Mouse (Mus musculus) heart, postnatal 36 days (tissue): ENCODE results near the gene Prap1. TPM values are rescaled to one million over a fixed set of nuclear protein-coding genes. Genes with fewer than 3 reads are reported as not detected.

ENCODE experiments used
- DNase-seq, 2 experiments: peaks; one replicate each; pipeline ENCODE4 v3.0.0; 2021 to 2022
- intact Hi-C: fragments of 180-260 bp; cut with DNase I; formaldehyde crosslinking; loops from one replicate; pipeline ENCODE4 v1.15.1; 2025
- total RNA-seq, 2 experiments: library from RNA; stranded (reverse); gene quantifications; 2 replicates each; pipeline ENCODE4 v1.2.3; 2021

The Prap1 gene
- not detected for total RNA-seq

- no peak for DNase-seq
- intact Hi-C loops: no loop called here
Measured at GRCm38 (mm10) chr7:140092924-140093528, at the start of gene Prap1. TSS of gene Prap1 (plus strand) at chr7:140093395.

- no peak for DNase-seq
- intact Hi-C loops: no loop called here
Measured at GRCm38 (mm10) chr7:140045546-140045945, 47.6 kb upstream of the Prap1 start.

- DNase-seq: no peak
- intact Hi-C loops: no loop called here
Measured at GRCm38 (mm10) chr7:140047811-140048311, 45.3 kb upstream of the Prap1 start.

GRCm38 (mm10) chr7:140048361-140049114, 44.7 kb upstream of the Prap1 start, which contains the start of gene Msx3:
TSS of gene Msx3 (minus strand) at chr7:140049089.
- DNase-seq: peak in 1 of 2 experiments; percentile 4
- intact Hi-C loops: no loop called here

DNA sequence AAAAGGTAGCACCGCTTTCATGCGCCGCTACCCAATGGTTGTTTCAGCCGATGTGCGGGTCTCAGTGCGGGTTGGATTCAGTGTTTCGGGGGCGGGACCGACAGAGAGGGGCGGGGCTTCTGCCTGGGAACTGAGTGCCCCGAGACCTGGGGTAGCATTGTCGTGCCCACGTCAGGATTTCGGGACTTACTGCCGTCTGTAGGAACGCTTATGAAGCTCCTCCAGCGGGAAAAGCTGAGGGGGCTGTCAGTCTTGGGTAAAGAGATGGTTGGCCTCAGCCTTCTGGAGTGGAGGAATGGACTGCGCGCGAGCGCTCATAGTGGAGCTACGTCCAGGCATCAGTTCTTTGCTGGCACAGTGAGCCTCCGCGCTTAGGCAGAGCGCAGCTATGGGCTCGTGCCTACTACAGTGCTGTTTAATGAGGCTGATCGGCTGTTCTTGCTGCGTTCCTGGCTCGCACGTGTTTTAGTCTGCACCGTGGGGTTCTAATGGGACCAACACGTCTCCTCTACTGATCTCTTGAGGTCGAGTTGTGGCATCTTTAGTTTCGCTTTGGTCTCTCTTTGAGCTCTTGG, 44.0 kb upstream of the Prap1 start:
- DNase-seq: peak; percentile 16 to 28
- intact Hi-C loops: no loop called here

DNA sequence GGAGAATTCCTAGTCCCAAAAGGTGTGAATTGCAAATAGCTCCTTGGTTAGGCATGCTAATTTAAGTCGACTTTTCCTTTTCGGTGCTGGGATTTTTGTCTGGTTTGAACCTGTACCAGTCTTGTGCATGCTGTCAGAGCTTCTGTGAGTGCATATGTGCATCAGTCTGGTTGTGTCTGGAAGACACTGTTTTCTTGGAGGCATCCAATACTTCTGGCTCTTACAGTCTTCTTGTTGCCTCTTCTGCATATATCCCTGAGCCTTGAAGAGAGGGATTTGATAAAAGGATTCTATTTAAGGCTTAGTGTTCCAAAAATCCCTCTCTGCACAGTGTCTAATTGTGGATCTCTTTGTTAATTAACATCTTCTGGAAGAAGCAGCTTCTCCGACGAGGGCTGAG, 39.1 kb upstream of the Prap1 start:
- intact Hi-C loops: no loop called here

DNA sequence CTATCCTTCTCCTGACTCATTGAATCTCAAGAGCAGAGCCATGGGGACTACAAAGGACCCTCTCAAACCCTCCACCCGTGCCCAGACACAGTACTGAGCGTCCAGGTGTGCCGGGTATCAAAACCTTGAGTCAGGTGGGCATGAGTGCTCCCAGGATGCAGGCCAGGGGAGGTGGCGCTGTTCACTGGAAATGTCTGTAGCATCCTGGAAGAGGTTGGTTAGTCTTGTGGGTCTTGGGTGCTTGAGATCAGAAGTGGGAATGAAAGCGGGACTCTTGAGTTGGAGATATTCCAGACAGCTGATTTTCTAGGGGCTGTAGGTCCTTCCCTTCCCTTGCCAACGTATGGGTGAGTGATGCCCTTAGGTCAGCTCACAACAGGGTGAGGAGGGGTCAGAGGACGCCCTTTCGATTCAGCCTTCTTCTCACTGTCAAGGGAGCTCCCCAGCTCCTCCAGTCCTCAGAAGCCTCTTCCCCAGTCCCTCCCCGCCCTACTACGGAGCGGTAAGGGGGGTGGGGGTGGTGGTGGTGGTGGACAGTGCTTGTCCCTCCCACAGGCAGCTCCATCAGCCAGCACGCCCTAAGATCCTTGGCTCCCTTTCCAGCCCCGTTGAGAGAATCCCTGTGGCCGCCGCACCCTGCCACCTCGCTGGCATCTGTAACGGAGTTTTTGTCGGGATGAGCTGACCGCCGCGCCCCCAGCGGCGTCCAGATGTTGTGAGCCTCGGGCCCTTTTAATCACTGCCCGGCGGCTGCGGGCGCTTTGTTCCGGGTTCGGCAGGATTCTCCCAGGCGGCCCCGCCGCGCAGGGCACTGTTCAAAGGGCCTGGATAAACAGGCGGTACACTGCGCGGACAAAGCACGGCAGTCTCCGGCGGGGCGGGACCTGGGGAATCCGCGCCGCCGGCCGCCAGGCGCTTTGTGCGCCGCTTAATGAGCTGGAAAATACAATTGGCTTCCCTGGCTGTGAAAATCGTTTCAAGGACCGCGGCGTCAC, 35.5 kb upstream of the Prap1 start:
- no peak for DNase-seq
- intact Hi-C loops: no loop called here

More for the DNA sequence above, 39.1 kb upstream of the Prap1 start:
- no peak for DNase-seq

GRCm38 (mm10) chr7:140058528-140058927, 34.7 kb upstream of the Prap1 start:
- intact Hi-C loops: no loop called here

GRCm38 (mm10) chr7:140059601-140060000, 33.6 kb upstream of the Prap1 start:
- DNase-seq: no peak
- intact Hi-C loops: no loop called here

More at GRCm38 (mm10) chr7:140058528-140058927, 34.7 kb upstream of the Prap1 start:
- DNase-seq: no peak

- intact Hi-C loops: no loop called here
- peak in 1 of 2 experiments; percentile 5 for DNase-seq
Measured at GRCm38 (mm10) chr7:140060936-140061831, 32.0 kb upstream of the Prap1 start.

- DNase-seq: no peak
- intact Hi-C loops: no loop called here
Measured at GRCm38 (mm10) chr7:140061832-140062130, 31.4 kb upstream of the Prap1 start.

- no peak for DNase-seq
- intact Hi-C loops: no loop called here
Measured at GRCm38 (mm10) chr7:140062307-140062706, 30.9 kb upstream of the Prap1 start.

DNA sequence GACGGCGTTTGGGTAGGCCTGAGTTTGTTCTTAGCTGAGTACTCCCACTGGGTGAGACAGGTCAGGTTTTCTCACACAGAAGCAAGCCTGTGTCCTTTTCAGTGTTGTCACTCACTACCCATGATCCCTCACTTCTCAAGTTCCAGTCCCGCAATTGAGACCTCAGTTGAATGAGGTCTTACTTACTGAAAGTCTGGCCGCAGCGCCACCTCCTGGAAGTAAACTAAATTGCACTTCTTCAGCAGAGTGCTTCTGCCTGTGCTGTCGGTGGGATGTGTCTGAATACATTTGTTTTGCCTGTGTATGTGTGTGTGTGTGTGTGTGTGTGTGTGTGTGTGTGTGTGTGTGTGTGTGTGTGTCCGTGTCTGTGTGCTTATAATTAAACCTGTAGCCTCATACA, 30.1 kb upstream of the Prap1 start:
- DNase-seq: peak; percentile 48 to 67
- intact Hi-C loops: loop anchor here (1.0 kb wide), 2 partner anchors 94 to 158 kb away; no protein-coding TSS in a partner anchor

DNA sequence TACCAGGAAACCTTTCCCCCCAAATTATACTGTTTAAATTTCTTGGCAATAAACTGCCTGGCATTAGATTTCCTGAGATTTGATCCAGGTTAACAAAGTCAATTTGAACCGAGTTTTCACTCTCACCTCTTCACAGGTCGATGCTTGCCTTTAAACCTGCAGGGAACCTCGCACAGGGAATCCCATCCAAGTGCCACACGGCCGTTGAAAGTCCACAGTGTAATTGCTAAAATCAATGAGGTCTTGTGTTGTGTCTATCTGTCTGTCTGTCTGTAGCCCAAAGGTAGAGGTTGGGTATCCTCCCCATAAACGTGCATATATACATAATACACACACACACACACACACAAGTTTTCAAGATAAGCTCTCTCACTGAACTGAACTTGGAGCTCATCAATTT, 25.8 kb upstream of the Prap1 start:
- intact Hi-C loops: no loop called here
- DNase-seq: no peak

DNA sequence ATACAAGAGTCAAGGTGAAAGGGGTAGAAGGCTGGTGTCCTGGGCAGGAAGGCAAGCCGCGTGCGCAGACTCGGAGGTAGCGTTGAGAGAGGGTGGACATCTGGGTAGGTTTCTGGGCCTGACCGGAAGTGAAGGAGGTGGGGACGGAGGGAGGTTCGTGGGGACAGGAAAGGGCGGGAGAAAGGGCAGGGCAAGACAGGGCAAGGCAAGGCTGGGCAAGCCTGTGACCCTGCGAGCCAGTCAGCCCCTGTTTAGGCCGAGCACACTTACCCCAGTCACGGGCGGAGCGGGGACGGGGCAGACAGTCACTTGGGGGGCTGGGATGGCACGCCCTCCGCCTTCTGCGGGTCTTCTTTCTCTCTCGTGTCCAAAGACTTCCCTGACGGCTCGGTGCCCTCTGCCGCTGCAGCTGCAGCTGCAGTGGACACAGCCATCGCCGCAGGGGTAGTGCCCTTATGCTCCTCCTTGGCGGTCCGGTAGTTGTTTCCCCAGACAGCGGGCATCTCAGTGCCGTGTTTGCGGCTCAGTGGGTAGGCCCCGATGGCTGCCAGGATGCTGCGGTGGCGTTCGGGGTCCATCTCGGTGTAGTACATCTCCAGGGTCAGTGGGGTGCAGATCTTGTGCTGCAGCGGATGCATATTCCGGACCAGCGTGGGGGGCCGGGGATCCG, 23.0 kb upstream of the Prap1 start:
- intact Hi-C loops: loop anchor here (10.0 kb wide), 1 partner anchor 765 kb away; the partner anchor contains the start of gene Urah
- DNase-seq: peak in 1 of 2 experiments; percentile 16

DNA sequence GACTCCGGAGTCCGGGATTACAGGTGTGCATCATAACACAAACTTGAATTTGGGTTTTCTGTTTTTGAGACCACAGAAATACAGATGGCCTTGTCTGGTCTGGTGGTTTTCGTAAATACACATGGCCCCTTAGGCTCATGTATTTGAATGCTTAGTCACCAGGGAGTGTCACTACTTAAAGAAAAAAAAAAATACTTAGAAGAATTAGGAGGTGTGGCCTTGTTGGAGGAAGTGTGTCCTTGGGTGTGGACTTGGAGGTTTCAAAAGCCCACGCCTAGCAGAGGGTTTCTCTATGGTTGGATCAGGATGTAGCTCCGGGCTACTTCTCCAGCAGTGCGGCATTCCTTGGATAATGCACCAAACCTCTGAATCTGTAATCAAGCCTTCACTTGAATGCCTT, 15.5 kb upstream of the Prap1 start:
- no peak for DNase-seq
- intact Hi-C loops: loop anchor here (1.0 to 10.0 kb wide), 2 partner anchors 64 to 757 kb away; partner anchors contain the start of gene Urah

- peak; percentile 63 to 75 for DNase-seq
- intact Hi-C loops: loop anchor here (1.0 to 10.0 kb wide), 2 partner anchors 63 to 756 kb away; partner anchors contain the start of gene Urah
Measured at GRCm38 (mm10) chr7:140078711-140079110, 14.5 kb upstream of the Prap1 start.

GRCm38 (mm10) chr7:140080503-140081156, 12.6 kb upstream of the Prap1 start:
- DNase-seq: peak; percentile 54 to 58
- intact Hi-C loops: no loop called here
